Mouse (Mus musculus): ENCODE data around the gene Tbc1d22a. TPM values are rescaled to one million over a fixed set of nuclear protein-coding genes. Genes with fewer than 3 reads are reported as not detected.

Gene Tbc1d22a
- total and polyA plus RNA-seq, 3 experiments: 15.1 to 21.1 TPM; not detected in 1

DNA sequence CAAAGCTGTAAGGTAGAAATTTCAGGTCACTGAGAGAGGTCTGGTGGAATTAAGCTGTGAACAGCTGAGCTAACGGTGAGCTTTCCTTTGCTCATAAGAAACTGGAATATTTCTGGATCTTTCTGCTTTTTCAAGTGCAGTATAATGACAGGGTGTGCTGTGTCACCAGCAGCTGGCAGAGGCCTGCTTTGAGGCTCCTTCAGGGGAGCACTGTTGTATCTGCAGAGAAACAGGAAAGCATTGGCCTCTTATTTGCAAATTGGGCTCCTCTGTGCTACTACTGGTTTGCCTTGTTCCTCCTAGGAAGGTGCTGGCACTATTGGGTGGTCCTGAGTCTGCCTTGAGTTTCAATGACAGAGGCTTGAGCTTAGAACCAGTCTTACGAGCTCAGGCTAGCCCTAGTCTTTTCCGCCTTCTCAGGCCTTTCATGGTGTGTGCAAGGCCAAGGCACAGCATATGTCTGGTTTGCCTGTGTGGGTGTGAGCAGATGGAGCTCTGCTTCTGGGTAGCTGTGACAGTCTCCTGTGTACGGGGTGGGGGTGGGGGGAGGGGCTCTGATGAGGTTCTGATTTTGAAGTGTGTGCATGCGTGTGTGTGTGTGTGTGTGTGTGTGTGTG, 95.1 kb downstream of the Tbc1d22a start:
- no peak overlapping the region for H3K4me3 ChIP-seq (ENCODE audit: control insufficient read depth in 1 of 2, insufficient read depth in 1 of 2, low read depth in 2 of 2, low read length in 2 of 2)
- H3K27ac ChIP-seq (ENCODE audit: control insufficient read depth, low read depth, low read length): no peak overlapping the region
- TF ChIP-seq CHD1 (IDR thresholded peaks at IDR 0.05; ENCODE audit: low read depth, low read length) (no peak), MEF2A (IDR thresholded peaks at IDR 0.05; ENCODE audit: extremely low read depth, insufficient replicate concordance, low read depth, low read length, poor library complexity, severe bottlenecking) (no peak), KAT2A (conservative IDR thresholded peaks at IDR 0.05; ENCODE audit: low read depth, low read length) (no peak), CHD2 (IDR thresholded peaks at IDR 0.05; ENCODE audit: low read length) (no peak), BHLHE40 (IDR thresholded peaks at IDR 0.05; ENCODE audit: borderline replicate concordance, low read depth, low read length) (no peak), TAL1 (IDR thresholded peaks at IDR 0.05; ENCODE audit: low read length) (no peak), GATA1 (IDR thresholded peaks at IDR 0.05; ENCODE audit: low read depth, low read length) (no peak), ZMIZ1 (IDR thresholded peaks at IDR 0.05; ENCODE audit: low read depth, low read length) (no peak), TBP (IDR thresholded peaks at IDR 0.05; ENCODE audit: low read depth, low read length) (no peak), EP300 (IDR thresholded peaks at IDR 0.05; ENCODE audit: low read depth in 1 of 2, low read length in 2 of 2) (no peak), POLR2AphosphoS2 (IDR thresholded peaks at IDR 0.05; ENCODE audit: low read length) (no peak), CTCF (IDR thresholded peaks at IDR 0.05 in 2 of 3, conservative IDR thresholded peaks at IDR 0.05 in 1 of 3; ENCODE audit: control insufficient read depth in 1 of 3, insufficient read depth in 1 of 3, low read depth in 2 of 3, low read length in 3 of 3, poor library complexity in 1 of 3, severe bottlenecking in 1 of 3) (no peak), ZNF384 (IDR thresholded peaks at IDR 0.05; ENCODE audit: low read depth, low read length) (no peak), UBTF (IDR thresholded peaks at IDR 0.05; ENCODE audit: borderline replicate concordance, insufficient read depth, low read depth, low read length) (no peak), USF2 (IDR thresholded peaks at IDR 0.05; ENCODE audit: borderline replicate concordance in 1 of 2, insufficient read depth in 1 of 2, low read depth in 1 of 2, low read length in 2 of 2) (no peak), JUND (IDR thresholded peaks at IDR 0.05; ENCODE audit: low read depth, low read length) (no peak), TCF12 (IDR thresholded peaks at IDR 0.05; ENCODE audit: low read depth, low read length) (no peak), MAFK (IDR thresholded peaks at IDR 0.05; ENCODE audit: borderline replicate concordance, low read depth, low read length) (no peak), MYC (IDR thresholded peaks at IDR 0.05; ENCODE audit: low read depth, low read length) (no peak), MAZ (IDR thresholded peaks at IDR 0.05; ENCODE audit: low read depth, low read length) (no peak)
- no peaks in the 10 kb centered on the region for H3K27me3 ChIP-seq (ENCODE audit: control insufficient read depth in 1 of 2, insufficient read depth in 2 of 2, low read length in 2 of 2)
- no peak for DNase-seq (ENCODE audit: low read depth, low spot score)
- peaks cover 3 to 8% of the 10 kb centered on the region in 2 experiments for H3K4me1 ChIP-seq (ENCODE audit: control insufficient read depth in 1 of 2, insufficient read depth in 2 of 2, low read length in 2 of 2)
- no peaks in the 10 kb centered on the region for H3K79me2 ChIP-seq (ENCODE audit: control insufficient read depth, insufficient read depth, low read length, poor library complexity)
- H3K36me3 ChIP-seq (ENCODE audit: control insufficient read depth in 1 of 2, insufficient read depth in 2 of 2, low read length in 2 of 2): no peaks in the 10 kb centered on the region; a peak in 1 of 4 replicates
- no peaks in the 10 kb centered on the region for H3K9me3 ChIP-seq (replicated peaks; ENCODE audit: insufficient read depth, low read length)
- H3K9ac ChIP-seq (ENCODE audit: control insufficient read depth, low read depth, low read length, poor library complexity, severe bottlenecking): no peak overlapping the region

Data from MEL (cell line).